Mouse (Mus musculus) cerebellum, postnatal 14 days (tissue): ENCODE data around the gene Gnptg.
A peak's percentile ranks its signal among the peaks of the same experiment; 100 is the strongest.

Experiments used
- DNase-seq, 2 experiments: peaks; one replicate each; pipeline ENCODE4 v3.0.0; 2021; ENCODE audit warnings: mixed read lengths in 2 of 2

The Gnptg gene

GRCm38 (mm10) chr17:25188150-25189031 is 51.5 kb downstream of the Gnptg start, which contains the start of gene Unkl:
TSS of gene Unkl (plus strand) at chr17:25188397.
- peak; percentile 82 to 86 for DNase-seq

- no peak for DNase-seq
Measured at GRCm38 (mm10) chr17:25187784-25188149, 52.2 kb downstream of the Gnptg start.

GRCm38 (mm10) chr17:25184961-25185360 is 55.0 kb downstream of the Gnptg start:
- DNase-seq = no peak

DNA sequence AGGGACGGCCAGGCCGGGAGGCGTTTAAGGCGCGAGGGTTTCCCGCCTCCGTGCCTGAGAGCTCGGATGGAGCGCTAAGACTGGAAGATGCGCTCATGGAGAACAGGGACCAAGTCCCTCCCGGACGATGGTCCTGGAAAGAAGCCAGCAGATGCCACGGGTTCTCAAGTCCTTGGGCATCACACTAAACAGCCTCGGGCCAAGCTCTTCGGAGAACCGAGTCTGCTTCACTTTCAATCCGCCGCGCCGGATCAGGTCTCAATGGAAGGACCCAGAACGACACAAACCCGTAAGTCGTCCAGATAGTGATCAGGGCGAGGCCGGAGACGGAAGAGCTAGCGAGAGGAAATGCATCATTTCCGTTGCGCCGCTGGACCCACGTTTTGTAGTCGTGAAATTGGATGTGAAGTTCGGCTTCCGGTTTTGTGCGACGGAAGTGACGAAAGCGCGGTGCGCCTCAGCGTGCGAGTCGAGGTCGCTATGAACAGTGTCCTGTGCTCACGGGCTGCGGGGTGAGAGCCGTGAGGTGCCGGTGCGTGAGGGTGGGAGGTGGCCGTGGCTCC is 55.7 kb downstream of the Gnptg start, which contains the start of gene BC003965:
Gene BC003965, plus strand, starts transcription at position 426 of the 563 bp plus-strand sequence.
- peak; percentile 98 to 99 for DNase-seq
